Mouse (Mus musculus): ENCODE measurements around the gene Cep85l. TPM values are rescaled to one million over a fixed set of nuclear protein-coding genes. Genes with fewer than 3 reads are reported as not detected.

The Cep85l gene
- polyA plus RNA-seq, 1 experiment from 2014 or later, result 3.9 TPM

DNA sequence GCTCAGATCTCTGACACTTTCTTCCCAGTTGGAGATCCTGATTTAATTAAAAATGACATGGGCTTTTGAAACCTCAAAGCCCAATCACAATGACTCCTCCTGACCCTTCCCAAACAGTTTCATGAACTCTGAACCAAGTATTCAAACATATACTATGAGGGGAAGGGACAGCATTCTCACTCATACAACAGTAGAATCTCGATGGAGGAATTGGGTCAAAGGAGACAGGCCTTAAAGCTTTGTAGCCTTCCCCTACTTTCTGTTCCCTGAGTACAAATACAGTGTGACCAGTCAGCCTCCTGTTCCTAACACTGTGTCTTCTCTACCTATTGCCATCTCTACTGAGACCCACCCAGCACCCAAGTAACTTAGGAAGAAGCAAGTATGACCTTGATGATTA, 117.7 kb downstream of the Cep85l start:
- Histone ChIP-seq H3K4me1 (no peaks in the 10 kb centered on the region), H3K9me3 (replicated peaks) (no peaks in the 10 kb centered on the region), H3K27ac (replicated peaks) (no peak overlapping the region), H3K4me2 (replicated peaks) (no peak overlapping the region), H3K9ac (no peak overlapping the region), H3K27me3 (no peaks in the 10 kb centered on the region), H3K4me3 (replicated peaks) (no peak overlapping the region), H3K36me3 (no peaks in the 10 kb centered on the region)
- ATAC-seq (ENCODE audit: insufficient number of reproducible peaks, low FRiP score, low TSS enrichment, low read depth), result no peak
- WGBS, result 76% methylated on average over 1 of the region's 1 CpGs

DNA sequence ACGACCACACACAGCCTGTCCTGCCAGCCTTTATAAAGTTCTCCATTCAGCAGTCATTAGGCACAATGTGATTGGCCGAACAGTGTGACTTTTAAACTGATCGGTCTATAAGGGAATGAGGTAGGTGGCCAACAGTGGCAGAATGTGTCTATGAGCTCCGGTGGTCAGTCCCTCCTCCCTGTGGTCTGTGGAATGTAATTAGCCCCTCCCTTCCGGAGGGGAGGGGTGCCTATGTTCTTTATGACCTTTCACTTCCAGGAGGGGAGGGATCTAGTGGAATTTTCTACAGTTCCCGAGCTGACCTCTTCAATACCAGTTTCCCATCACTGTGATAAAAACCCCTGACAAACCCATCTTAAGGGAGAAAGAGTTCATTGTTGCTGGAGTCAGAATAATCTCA, 144.4 kb downstream of the Cep85l start:
- no peaks in the 10 kb centered on the region for H3K36me3 ChIP-seq
- H3K27me3 ChIP-seq, result no peaks in the 10 kb centered on the region
- H3K9ac ChIP-seq, result no peak overlapping the region
- H3K9me3 ChIP-seq (replicated peaks), result no peaks in the 10 kb centered on the region
- H3K27ac ChIP-seq (replicated peaks), result no peak overlapping the region
- no peak overlapping the region for H3K4me3 ChIP-seq (replicated peaks)
- 64% methylated on average over 6 of the region's 6 CpGs for WGBS
- no peaks in the 10 kb centered on the region for H3K4me1 ChIP-seq
- no peak overlapping the region for H3K4me2 ChIP-seq (replicated peaks)
- ATAC-seq (ENCODE audit: insufficient number of reproducible peaks, low FRiP score, low TSS enrichment, low read depth), result no peak

DNA sequence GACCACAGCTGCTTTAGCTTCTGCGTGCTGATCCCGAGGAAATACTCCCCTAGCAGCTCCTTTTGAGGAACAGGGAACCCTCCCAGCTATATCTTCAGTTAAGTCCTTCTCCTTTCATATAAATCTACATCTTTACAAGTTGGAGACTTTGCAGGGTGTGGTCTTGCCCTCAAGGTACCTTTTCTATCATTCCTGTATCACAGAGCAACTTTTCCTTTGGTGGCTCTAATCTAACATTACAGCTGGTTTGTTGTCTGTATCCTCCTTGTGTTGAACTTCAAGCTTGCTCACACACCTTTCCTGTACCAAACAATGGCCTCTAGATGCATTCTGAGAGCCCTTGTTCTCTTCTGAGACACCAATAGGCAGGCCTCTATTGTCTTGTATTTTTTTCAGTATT, 145.1 kb downstream of the Cep85l start:
- Histone ChIP-seq H3K36me3 (no peaks in the 10 kb centered on the region), H3K4me2 (replicated peaks) (no peak overlapping the region), H3K4me3 (replicated peaks) (no peak overlapping the region), H3K9ac (no peak overlapping the region), H3K9me3 (replicated peaks) (no peaks in the 10 kb centered on the region), H3K27ac (replicated peaks) (no peak overlapping the region), H3K27me3 (no peaks in the 10 kb centered on the region), H3K4me1 (no peaks in the 10 kb centered on the region)
- 78% methylated on average over 2 of the region's 2 CpGs for WGBS
- no peak for ATAC-seq (ENCODE audit: insufficient number of reproducible peaks, low FRiP score, low TSS enrichment, low read depth)

DNA sequence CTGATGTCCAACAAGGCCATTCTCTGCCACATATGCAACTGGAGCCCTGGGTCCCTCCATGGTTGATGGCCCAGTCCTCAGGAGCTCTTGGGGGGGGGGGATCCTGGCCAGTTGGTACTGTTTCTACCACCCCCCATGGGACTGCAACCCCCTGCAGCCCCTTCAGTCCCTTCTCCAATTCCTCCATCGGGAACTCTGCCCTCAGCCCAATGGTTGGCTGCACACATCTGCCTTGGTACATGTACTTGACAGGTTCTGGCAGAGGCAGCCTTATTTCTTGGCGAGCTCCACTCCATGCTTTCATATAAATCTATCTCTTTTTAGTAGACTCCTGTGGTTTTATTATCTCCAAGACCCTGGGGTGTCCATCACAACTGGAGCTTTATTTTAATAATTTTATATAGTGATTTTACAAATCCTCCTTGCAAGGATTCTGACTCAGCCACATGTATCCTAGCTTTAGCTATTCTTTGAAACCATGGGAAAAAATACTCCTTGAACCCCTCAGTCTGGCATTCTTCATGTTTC, 145.6 kb downstream of the Cep85l start:
- H3K27me3 ChIP-seq, result no peaks in the 10 kb centered on the region
- no peaks in the 10 kb centered on the region for H3K4me1 ChIP-seq
- H3K4me3 ChIP-seq (replicated peaks), result no peak overlapping the region
- H3K4me2 ChIP-seq (replicated peaks), result no peak overlapping the region
- ATAC-seq (ENCODE audit: insufficient number of reproducible peaks, low FRiP score, low TSS enrichment, low read depth), result no peak
- WGBS, result 72% methylated on average over 2 of the region's 2 CpGs
- no peak overlapping the region for H3K27ac ChIP-seq (replicated peaks)
- no peaks in the 10 kb centered on the region for H3K36me3 ChIP-seq
- H3K9me3 ChIP-seq (replicated peaks), result no peaks in the 10 kb centered on the region
- no peak overlapping the region for H3K9ac ChIP-seq

DNA sequence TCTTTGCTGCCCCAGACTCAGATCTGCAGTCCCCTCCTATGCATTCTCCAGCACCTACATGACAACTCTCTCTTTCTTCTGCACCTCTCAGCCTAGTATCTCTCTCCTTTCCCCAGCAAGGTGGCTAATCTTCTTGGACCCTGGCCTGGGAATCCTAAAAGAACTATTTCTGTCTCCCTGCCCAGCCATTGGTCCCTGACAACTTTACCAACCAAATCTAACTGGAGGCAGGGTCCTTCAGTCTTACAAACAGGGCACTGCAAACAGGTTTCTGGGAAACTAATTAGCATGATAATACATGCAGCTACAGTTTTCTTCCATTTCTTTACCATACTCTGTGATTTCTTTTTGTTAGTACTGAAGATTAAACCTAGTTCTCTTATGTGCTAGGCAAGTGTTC, 148.9 kb downstream of the Cep85l start:
- Histone ChIP-seq H3K4me2 (replicated peaks) (no peak overlapping the region), H3K36me3 (no peaks in the 10 kb centered on the region), H3K27me3 (no peaks in the 10 kb centered on the region), H3K27ac (replicated peaks) (no peak overlapping the region), H3K4me3 (replicated peaks) (no peak overlapping the region), H3K4me1 (no peaks in the 10 kb centered on the region), H3K9me3 (replicated peaks) (no peaks in the 10 kb centered on the region), H3K9ac (no peak overlapping the region)
- no peak for ATAC-seq (ENCODE audit: insufficient number of reproducible peaks, low FRiP score, low TSS enrichment, low read depth)

DNA sequence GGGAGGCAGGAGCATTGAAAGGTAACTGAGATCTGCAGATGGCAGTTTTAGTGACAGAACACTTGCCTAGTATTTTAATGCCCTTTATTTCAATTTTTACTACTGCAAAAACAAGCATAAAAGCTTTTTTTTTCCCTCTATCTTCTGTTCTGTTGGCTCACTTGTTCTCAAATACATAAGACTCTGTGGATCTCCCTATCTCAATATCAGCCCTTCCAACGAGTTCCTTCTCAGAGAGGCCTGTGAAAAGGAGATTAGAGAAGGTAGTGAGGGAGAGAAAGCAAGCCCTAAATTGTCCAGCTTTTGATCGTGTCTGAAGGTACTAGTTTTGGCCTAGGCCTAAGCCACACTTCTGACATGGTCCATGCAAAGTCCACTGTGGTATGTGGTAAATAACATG, 150.6 kb downstream of the Cep85l start:
- H3K4me3 ChIP-seq (replicated peaks), result no peak overlapping the region
- H3K27ac ChIP-seq (replicated peaks), result no peak overlapping the region
- WGBS, result 78% methylated on average over 2 of the region's 2 CpGs
- no peaks in the 10 kb centered on the region for H3K4me1 ChIP-seq
- no peak for ATAC-seq (ENCODE audit: insufficient number of reproducible peaks, low FRiP score, low TSS enrichment, low read depth)
- H3K9ac ChIP-seq, result no peak overlapping the region
- H3K4me2 ChIP-seq (replicated peaks), result no peak overlapping the region
- H3K9me3 ChIP-seq (replicated peaks), result no peaks in the 10 kb centered on the region
- no peaks in the 10 kb centered on the region for H3K36me3 ChIP-seq
- no peaks in the 10 kb centered on the region for H3K27me3 ChIP-seq

Other genes with a start within 250 kb of the Cep85l start
- 0.91 and 0.95 TPM in 2 replicates for gene Pln, start 42.3 kb downstream of the Cep85l start, polyA plus RNA-seq (2015; fragmentation: Nextera tagmentation; extraction: Ambion mirVana)
- gene Asf1a, start 216.8 kb upstream of the Cep85l start, polyA plus RNA-seq (2015; fragmentation: Nextera tagmentation; extraction: Ambion mirVana), result 83.2 and 84.7 TPM in 2 replicates

All from embryonic facial prominence, embryonic 15.5 days (tissue).